Mouse (Mus musculus): Measurements from ENCODE around the gene Nxf1.
"Not testable (repeated sequence)": the region's sequence is repeated elsewhere in the genome, so short reads cannot be mapped to it uniquely, and the experiment has no call there.

Gene Nxf1

DNA sequence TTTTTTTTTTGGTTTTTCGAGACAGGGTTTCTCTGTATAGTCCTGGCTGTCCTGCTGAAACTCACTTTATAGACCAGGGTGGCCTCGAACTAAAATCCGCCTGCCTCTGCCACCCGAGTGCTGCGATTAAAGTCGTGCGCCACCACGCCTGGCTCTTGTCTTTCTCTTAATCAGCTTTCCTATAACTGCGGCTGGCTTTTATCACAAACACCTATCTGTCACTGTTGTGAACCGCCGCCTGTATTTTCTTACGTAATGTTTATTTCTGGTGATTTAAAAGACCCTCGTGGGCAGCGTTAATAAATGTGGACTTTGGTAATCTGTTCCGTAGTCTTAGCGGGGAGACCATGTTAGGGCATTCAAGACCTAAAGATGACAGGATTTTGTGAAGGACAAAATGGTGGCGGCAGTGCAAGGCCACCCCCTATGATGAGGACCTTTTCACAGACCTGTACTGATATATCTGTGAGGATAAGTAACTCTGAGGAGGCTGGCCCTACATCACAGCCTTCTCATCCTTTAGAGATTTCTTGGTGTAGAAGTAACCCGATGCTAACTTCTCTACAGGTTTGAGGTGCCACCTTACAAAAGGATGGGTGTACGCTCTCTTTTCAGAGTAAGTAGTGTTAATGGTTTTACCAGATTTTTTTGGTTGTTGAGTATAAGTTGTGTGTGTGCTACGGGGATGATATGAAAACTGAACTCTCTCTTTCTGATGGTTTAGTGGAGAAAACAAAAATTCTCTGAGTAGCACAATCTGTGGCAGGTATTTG lies 33.1 kb upstream of the Nxf1 start:
- in situ Hi-C loops (cut with MboI, MseI), result no loop called here

DNA sequence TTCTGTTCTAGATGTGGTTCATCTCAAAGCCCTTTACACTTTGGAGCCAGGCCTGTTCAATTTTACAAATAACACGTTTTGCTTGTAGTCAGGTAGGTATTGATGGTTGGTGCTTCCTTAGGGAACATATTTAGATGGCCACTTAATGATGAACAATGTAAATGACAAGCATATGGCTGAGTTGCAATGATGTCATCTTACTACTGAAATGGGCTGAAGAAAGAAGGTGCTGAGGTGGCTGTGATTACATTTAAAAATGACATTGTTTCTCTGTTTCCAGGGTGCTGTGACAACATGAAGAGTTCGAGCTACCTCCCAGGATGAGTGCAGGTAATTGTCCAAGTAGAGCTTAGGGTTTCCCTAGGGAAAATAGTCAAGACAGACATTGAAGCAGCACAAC lies 32.5 kb upstream of the Nxf1 start:
- in situ Hi-C loops (cut with MboI, MseI), result no loop called here

DNA sequence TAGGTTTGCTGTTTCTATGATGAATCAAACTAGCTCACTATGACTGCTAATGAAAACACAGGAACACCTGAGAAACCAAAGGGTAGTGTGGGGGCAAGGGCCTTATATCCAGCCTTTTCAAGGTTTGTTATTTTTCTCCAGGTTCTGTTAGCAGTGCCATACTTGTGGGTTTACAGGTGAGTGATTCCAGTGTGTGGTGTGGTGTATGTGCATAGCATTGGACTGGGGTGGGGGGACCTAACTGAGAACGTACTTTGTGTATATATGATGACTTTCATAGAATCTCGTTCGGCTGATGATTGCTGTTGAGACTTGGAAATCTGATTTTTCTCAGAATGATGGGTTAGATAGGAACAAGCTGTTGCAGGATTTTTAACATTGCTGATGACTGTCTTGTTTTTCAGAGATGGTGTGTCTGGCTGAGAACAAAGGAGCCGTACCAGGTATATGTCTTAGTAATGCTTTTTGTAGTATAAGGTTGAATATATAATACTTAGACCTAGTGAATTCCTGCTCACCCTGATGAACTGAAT lies 31.7 kb upstream of the Nxf1 start:
- in situ Hi-C loops (cut with MboI, MseI), result no loop called here

DNA sequence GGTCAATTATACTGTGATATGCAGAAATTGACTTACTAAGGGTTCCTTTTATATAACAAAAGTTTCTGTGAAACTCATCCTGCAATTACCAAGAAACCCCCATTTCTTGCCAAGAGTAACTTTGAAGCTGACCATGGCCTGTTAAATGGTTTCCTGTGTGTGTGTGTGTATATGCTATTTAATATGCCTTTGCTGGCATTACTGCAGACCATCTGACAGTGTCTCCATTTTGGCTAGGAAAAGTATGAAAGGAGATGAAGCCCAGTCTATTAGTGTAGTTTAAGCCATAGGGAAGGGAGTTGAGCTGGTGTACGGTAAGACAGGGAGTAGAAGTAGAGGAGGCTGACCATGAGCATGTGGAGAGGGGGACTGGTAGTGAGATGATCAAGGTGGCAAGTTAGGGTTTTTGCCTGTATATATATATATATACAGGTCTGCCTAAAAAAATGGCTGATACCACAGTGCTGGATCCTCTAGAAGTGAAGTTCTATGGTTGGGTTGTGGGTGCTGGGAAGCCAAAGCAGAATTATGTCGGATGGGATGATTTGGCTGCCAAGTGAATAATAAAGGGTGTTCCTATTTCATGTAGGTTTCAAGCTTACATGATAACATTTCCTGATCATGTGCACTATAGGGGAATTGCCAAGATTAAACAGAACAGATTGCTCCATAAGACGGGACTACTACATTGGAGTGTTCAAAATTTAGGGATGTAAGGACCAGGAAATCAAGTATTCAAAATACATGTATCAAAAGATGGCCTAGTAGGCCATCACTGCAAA lies 30.1 kb upstream of the Nxf1 start:
- in situ Hi-C loops (cut with MboI, MseI), result no loop called here

DNA sequence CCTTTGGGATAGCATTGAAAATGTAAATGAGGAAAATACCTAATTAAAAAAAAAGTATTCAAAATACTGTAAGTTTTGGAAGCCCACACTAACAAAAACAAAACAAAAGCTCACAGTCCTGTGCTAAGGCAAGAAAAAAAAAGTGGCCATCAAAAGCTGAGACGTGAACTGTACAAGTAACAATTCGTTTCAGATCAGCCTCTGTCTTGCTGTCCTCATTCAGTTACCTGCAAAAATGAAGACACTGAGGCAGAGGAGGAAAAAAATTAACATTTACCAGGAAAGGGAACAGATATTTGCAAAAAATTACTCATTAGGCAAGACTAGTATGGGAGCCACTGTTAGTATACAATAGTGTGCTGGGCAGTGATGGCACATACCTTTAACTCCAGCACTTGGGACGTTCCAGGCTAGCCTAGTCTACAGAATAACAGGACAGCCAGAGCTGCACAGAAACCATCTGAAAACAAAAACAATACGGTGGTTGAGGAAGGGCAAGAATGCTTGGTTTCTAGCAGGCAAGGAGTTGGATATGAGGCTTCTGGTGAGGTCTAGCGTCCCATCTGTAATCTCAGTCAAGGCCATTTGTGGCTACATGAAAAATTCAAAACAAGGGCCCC lies 29.3 kb upstream of the Nxf1 start:
- in situ Hi-C loops (cut with MboI, MseI), result no loop called here

DNA sequence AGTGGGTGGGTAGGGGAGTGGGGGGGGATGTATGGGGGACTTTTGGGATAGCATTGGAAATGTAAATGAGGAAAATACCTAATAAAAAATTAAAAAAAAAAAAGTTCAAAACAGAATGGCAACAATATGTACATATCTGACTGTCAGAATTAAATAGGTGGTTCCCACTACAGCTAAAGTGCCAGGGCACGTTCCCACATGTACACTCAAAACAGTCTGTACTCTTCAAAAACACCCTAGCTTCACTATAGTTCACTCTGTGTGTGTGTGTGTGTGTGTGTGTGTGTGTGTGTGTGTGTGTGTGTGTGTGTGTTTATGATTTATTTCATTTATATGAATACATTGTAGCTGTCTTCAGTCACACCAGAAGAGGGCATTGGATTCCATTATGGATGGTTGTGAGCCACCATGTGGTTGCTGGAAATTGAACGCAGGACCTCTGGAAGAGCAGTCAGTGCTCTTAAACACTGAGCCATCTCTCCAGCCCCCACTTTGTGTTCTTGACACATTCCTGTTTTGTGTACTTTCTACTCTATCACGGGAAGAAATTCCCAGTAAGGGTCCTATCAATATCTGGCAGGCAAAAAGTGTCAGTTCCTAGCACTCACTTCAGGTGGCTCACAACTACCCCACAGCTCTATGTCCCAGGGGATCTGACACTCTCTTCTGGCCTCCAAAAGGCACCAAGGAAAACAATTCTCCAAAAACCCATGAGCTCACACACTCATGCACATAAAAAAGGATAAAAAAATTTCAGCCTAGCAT lies 28.4 kb upstream of the Nxf1 start:
- in situ Hi-C loops (cut with MboI, MseI), result not testable (repeated sequence)

DNA sequence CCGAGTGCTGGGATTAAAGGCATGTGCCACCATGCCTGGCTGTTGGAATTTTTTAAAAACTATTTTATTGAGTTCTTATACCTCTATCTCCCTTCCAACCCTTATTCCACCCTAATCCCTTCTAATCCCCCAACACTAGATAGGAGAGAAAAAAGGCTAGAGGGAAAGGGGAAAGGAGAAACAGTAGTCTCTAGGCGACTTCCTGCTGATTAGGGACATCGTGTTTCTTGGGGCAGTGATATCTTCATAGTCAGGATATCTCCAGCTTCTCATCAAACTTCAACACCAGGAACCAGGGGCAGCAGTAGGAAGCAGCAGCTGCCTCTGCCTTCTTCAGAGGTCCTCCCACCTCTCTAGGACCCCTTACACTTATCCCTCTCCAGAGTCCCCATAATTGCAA lies 22.5 kb upstream of the Nxf1 start:
- in situ Hi-C loops (cut with MboI, MseI), result no loop called here

DNA sequence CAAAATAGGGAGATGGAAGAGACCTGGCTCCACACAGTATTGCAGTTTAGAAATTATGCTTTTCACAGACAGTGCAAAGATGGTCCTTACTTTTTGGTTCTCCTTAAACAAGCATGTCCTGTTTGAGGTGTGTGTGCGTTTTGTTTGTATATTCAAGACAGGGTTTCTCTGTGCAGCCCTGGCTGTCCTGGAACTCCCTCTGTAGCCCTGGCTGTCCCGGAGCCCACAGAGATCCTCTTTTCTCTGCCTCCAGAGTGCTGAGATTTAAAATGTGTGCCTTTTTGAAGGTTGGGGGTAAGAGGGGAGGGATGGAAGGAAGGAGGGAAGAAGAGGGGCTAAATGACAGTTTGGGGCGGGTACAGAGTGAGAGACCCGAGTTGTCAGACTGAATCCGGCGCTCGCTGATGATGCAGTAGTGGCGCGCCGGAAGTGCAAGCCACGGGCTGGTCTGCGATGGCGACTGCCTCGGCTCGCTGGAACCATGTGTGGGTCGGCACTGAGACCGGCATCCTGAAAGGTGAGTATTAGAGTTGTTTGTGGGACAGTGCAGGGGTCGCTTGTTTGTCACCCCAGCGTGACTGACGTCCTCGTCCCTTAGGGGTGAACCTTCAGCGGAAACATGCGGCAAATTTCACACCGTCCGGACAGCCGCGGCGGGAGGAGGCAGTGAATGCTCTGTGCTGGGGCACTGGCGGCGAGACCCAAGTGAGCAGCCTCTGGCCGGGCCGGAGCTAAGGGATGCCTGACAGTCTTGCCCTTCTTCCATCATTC lies 21.3 kb upstream of the Nxf1 start, which contains the start of gene Wdr74:
Wdr74 (plus strand) TSS at position 439 of the 771 bp plus-strand sequence.
- in situ Hi-C loops (cut with MboI, MseI), result no loop called here

DNA sequence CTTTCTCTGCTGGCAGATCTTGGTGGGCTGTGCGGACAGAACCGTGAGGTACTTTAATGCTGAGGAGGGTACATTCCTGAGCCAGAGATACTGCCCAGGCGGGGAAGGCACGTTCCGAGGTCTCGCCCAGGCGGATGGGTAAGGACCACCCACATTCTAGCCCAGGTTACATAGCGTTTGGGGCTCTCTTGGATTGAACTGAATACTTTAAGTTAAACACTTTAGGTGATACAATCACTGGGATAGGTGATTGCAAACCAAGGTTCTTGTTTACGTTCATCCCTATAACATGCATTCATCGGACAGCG lies 20.8 kb upstream of the Nxf1 start:
- in situ Hi-C loops (cut with MboI, MseI), result no loop called here

DNA sequence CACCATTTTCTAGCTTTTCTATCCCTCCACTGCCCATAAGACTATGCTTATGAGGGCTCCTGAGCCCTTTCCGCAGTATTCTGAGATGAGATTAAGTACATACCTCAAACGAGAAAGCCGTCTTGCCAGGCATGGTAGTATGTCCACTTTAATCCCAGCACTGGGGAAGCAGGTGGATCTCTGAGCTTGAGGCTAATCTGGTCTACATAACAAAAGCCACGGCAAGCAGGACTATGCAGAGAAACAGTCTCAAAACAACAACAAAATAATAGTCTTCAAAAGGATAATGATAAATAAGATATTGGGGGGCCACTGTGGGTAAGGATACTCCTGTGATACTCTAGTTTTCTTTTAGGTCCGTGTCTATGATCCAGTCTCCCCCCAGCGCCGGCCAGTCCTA lies 18.0 kb upstream of the Nxf1 start:
- in situ Hi-C loops (cut with MboI, MseI), result no loop called here

DNA sequence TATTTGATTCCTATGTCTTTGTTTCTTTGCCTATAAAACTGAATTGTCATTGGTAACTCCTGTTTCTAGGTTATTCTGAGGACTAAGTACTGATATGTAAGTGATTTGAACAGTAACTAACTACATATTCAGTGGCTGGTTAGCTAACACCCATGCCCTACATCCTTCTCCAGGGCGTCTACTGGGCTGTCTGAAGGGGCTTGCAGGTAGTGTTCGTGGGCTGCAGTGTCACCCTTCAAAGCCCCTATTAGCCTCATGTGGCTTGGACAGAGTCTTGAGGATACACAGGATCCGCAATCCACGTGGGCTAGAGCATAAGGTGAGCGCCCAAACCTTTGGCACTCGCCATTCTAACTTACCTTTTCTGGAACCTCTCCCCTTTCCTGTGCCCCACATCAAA lies 17.2 kb upstream of the Nxf1 start:
- in situ Hi-C loops (cut with MboI, MseI), result loop anchor here (10.0 kb wide), 1 partner anchor 1745 kb away; the partner anchor contains the start of genes Dnajc4, Nudt22 and Trpt1

DNA sequence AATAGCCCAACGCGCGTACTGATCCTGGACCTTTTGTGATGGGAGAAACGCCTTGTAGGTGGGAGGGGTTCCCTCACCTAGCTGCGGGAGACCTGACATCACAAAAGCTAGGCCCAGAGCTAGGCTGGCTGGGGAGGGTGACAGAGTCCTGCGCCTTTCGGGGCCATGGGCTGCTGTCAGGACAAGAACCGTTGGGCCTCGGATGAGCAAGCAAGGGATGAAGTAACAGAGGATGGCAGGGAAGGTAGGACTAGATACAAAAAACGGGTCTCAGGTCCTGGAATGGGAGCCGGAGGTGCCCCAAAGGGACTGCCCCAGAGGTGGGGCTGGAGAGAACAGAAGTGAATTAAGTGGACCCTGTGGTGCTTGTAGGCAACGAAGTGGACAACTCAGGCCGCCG lies 16.3 kb upstream of the Nxf1 start, which contains the start of gene 1700092M07Rik:
1700092M07Rik (plus strand) TSS at position 116 of the 400 bp plus-strand sequence.
- in situ Hi-C loops (cut with MboI, MseI), result loop anchor here (10.0 kb wide), 1 partner anchor 1746 kb away; the partner anchor contains the start of genes Dnajc4, Nudt22 and Trpt1

DNA sequence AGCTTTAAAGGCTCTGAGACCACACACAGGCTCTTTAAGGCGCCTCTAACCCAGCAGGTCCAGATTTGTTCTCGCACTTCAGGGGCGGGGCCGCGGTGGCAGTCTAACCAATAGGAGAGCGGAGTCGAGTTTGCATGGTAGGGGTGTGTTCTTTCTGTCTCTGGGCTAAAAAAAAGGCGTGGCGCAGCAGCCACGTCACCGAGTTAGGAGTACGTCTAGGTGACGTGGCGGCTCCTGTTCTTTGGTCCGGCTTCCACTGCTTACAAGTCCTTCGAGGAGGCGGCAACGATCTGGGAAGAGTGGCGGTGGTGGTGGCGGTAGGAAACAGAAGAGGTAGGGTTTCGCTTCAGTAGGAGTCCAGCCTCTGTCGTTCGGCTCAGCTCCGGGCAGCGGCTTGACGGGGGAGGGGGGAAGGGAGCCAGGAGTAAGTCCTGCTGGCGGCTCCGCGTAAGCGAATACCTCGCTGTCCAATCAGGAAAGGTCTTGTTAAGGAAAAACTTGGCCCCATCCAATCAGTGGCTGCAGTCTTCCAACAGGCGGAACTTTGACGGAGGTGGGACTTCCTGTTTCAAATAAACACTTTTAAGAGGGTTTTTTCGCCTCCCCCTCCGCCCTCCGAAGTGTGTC lies 15.5 kb upstream of the Nxf1 start, which contains the start of gene Stx5a:
Stx5a (plus strand) TSS at position 171 of the 627 bp plus-strand sequence.
- in situ Hi-C loops (cut with MboI, MseI), result loop anchor here (10.0 kb wide), 1 partner anchor 1747 kb away; the partner anchor contains the start of genes Dnajc4, Nudt22 and Trpt1

DNA sequence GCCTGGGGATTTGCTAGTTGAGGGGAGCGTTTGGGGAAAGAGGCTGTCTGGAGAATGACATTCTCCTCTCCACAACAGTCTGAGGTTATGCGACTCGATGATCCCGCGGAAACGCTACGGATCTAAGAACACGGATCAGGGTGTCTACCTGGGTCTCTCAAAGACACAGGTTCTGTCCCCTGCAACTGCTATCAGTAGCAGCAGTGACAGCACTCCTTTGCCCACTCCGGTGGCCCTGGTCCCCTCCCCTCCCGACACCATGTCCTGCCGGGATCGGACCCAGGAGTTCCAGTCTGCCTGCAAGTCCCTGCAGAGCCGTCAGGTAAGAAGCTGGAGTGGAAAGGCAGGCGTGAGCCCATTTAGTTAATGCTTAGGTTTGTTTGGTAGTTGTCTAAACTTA lies 14.7 kb upstream of the Nxf1 start:
- in situ Hi-C loops (cut with MboI, MseI), result loop anchor here (10.0 kb wide), 1 partner anchor 1747 kb away; the partner anchor contains the start of genes Dnajc4, Nudt22 and Trpt1

DNA sequence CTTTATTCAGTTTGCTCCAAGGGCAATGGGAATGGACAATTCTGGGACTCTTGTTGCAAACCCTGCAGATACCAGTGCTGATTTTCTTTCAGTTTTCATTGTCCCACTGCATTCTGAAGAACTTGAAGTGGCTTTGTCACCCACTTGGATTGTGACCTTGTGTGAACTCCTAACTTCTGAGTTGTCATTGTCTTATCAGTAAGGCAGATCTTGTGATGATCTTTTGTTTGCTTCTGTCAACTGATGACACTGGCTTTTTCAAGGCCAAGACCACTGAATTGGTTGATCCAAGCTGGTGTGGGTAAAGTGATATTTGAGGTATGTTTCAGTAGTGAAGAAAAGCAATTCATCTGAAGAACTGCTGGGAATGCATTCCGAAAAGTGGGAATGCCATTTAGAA lies 11.5 kb upstream of the Nxf1 start:
- in situ Hi-C loops (cut with MboI, MseI), result loop anchor here (10.0 kb wide), 1 partner anchor 1751 kb away; the partner anchor contains the start of genes Dnajc4, Nudt22 and Trpt1

DNA sequence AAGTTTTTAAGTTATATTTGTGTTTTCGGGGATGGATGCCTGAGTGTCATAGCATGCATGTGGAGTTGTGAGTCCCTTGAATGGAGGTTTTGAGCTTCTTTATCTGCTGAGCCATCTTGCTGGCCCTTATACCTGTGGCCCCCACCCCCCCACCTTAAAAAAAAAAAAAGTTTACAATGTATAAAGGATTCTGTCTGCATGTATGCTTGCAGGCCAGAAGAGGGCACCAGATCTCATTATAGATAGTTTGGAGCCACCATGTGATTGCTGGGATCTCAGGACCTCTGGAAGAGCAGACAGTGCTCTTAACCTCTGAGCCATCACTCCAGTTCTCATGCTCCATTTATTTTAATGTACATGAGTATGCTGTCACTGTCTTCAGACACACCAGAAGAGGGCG lies 9.5 kb upstream of the Nxf1 start:
- in situ Hi-C loops (cut with MboI, MseI), result loop anchor here (10.0 kb wide), 1 partner anchor 1753 kb away; the partner anchor contains the start of genes Dnajc4, Nudt22 and Trpt1

DNA sequence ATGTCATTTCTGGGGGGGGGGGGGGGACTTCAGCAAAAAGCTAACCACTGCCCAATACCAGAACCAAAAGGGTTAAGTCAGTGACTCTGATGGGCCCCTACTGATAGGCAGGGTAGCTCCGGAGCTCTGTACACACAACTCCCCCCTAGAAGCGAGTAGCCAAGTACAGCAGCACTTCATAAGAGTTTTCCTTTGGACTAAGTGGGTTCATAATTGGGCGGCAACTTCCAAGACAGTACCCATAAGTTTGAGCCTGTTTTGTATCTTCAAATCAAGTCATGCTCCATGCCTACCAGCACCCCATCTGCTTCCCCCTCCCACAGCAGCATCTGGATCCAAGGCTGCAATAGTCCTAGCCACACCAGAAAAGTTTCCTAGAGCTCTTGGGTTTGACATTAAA lies 1.2 kb upstream of the Nxf1 start:
- in situ Hi-C loops (cut with MboI, MseI), result no loop called here

DNA sequence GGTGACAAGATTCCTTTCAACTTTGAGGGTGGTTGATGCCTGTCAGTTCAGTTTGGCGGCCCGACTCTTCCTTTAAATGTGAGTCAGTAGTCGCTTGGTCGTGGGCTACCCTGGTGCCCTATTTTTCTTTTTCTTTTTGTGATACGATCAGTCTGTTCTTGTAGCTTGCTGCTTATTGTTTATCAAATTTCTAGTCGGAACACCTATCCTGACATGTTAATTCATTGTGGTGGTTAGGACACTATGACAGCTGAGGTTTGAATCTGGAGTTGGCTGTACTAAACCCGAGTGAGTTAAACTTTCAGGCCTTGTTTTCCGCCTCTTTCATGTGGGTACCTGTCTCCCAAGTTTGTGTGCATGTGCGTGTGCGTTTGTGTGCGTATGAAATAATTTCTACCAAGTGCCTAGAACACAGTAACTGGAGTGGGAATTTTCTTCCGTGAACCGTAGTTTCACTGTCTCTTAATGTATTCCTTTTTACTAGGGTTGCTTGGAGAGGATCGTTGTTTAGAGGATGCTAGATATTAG lies 662 bp downstream of the Nxf1 start:
- in situ Hi-C loops (cut with MboI, MseI), result no loop called here

DNA sequence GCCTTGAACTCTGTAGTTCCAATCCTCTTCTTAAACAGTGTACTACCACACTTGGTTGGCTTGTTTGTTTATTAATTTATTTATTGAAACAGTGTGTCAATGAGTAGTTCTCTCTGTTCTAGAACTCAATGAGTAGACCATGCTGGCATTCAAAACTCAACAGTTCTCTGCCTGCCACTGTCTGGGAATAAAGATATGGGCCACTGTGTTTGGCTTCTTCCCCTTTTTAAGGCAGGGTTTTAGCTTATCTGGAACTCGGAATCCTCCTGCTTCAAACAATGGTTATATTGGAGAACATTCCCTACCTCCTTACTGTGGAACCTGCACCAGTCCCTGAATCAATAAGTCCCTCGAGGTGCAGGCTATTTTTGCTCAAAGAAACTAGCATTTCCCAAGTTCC lies 2.0 kb downstream of the Nxf1 start:
- in situ Hi-C loops (cut with MboI, MseI), result no loop called here
